Mouse (Mus musculus) olfactory bulb, adult 2 months (tissue): ENCODE measurements around the gene Gkap1.

Source experiments
- CTCF ChIP-seq: fragments of 200-500 bp; IDR thresholded peaks from 2 replicates; pipeline ENCODE4 v1.5.1; 2012; ENCODE audit warnings: low read depth, mild to moderate bottlenecking, low read length, moderate library complexity; ENCODE audit not compliant: insufficient read depth
- POLR2A ChIP-seq: fragments of 200-500 bp; IDR thresholded peaks from 2 replicates; pipeline ENCODE4 v1.6.1; 2012; ENCODE audit warnings: mild to moderate bottlenecking, low read depth, low read length, moderate library complexity; ENCODE audit not compliant: insufficient read depth

- TF ChIP-seq POLR2A, result no peak
- TF ChIP-seq CTCF, result no peak
Observed at GRCm38 (mm10) chr13:58281936-58282335, 6.4 kb upstream of the Gkap1 start.
